Mouse (Mus musculus) CH12.LX (cell line): ENCODE measurements around the gene Nol4l.

Experiments
- CHD2 ChIP-seq: IDR thresholded peaks from 2 replicates; pipeline ENCODE4 v1.6.1; 2011; ENCODE audit warnings: low read length, improper control_type of control experiment
- CTCF ChIP-seq, 2 experiments: IDR thresholded peaks in 1 of 2; conservative IDR thresholded peaks in 1 of 2; 2 replicates each; pipeline ENCODE4 v1.5.1; 2011 to 2012; ENCODE audit warnings: low read depth in 2 of 2, low read length in 2 of 2, improper control_type of control experiment in 1 of 2, inconsistent platforms in 1 of 2, mild to moderate bottlenecking in 1 of 2, moderate library complexity in 1 of 2
- EP300 ChIP-seq: IDR thresholded peaks from 2 replicates; pipeline ENCODE4 v1.6.1; 2011; ENCODE audit warnings: low read length, improper control_type of control experiment
- JUN ChIP-seq: IDR thresholded peaks from 2 replicates; pipeline ENCODE4 v1.6.1; 2011; ENCODE audit warnings: low read depth, mild to moderate bottlenecking, low read length, improper control_type of control experiment, moderate library complexity; ENCODE audit not compliant: insufficient read depth
- NELFE ChIP-seq: IDR thresholded peaks from 2 replicates; pipeline ENCODE4 v1.6.1; 2011; ENCODE audit warnings: low read depth, low read length, improper control_type of control experiment
- POLR2A ChIP-seq: IDR thresholded peaks from 2 replicates; pipeline ENCODE4 v1.6.1; 2011; ENCODE audit warnings: low read depth, mild to moderate bottlenecking, improper control_type of control experiment, low read length
- RAD21 ChIP-seq: IDR thresholded peaks from 2 replicates; pipeline ENCODE4 v1.6.1; 2011; ENCODE audit warnings: low read depth, mild to moderate bottlenecking, low read length, improper control_type of control experiment, moderate library complexity
- SMC3 ChIP-seq: IDR thresholded peaks from 2 replicates; pipeline ENCODE4 v1.6.1; 2011; ENCODE audit warnings: low read depth, low read length, improper control_type of control experiment
- USF1 ChIP-seq: IDR thresholded peaks from 2 replicates; pipeline ENCODE4 v1.6.1; 2014; ENCODE audit warnings: low read depth, mild to moderate bottlenecking, inconsistent platforms, low read length, improper control_type of control experiment

DNA sequence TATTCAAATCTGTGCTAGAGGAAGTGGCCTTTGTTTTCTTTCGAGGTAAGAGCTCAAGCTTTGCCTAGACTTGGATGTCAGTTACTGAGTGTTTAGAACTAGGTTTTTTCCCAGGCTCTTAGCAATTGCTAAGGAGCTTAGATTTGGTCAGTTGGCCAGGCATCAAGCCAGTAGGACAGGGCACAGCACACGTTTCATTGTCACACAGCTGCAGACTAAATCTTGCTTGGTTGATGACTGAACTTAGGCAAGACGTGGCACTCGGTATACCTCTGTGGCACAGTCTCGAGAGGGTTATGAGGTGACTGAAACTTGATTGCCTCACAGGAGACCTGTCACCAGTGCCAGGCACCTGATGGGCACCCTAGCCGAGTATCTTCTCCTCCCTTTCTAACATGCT lies 122.9 kb downstream of the Nol4l start:
- no peak for TF ChIP-seq CTCF (conservative IDR thresholded peaks at IDR 0.05 in 1 of 2, IDR thresholded peaks at IDR 0.05 in 1 of 2; ENCODE audit: low read depth in 2 of 2, low read length in 2 of 2)
- no peak for TF ChIP-seq USF1
- no peak for TF ChIP-seq POLR2A
- TF ChIP-seq NELFE = no peak
- TF ChIP-seq JUN = no peak
- TF ChIP-seq SMC3 = no peak
- TF ChIP-seq EP300 = no peak
- TF ChIP-seq RAD21 = no peak
- TF ChIP-seq CHD2 = no peak
